Mouse (Mus musculus): ENCODE measurements around the gene Lrba. TPM values are rescaled to one million over a fixed set of nuclear protein-coding genes. Genes with fewer than 3 reads are reported as not detected.
A peak's percentile ranks its signal among the peaks of the same experiment; 100 is the strongest.

The Lrba gene
- polyA plus RNA-seq, 1 experiment from 2014 or later = 5.7 TPM

GRCm38 (mm10) chr3:86210267-86210939 lies 14.1 kb upstream of the Lrba start:
- no peak overlapping the region for H3K4me2 ChIP-seq
- WGBS = 94% methylated on average over 10 of the region's 10 CpGs
- no peaks in the 10 kb centered on the region for H3K36me3 ChIP-seq
- ATAC-seq (ENCODE audit: low FRiP score, low read depth) = no peak
- H3K9me3 ChIP-seq = no peaks in the 10 kb centered on the region
- H3K27ac ChIP-seq (replicated peaks) = no peak overlapping the region
- H3K4me3 ChIP-seq = no peak overlapping the region
- H3K4me1 ChIP-seq (replicated peaks) = no peaks in the 10 kb centered on the region
- H3K9ac ChIP-seq = no peak overlapping the region
- H3K27me3 ChIP-seq = no peaks in the 10 kb centered on the region

DNA sequence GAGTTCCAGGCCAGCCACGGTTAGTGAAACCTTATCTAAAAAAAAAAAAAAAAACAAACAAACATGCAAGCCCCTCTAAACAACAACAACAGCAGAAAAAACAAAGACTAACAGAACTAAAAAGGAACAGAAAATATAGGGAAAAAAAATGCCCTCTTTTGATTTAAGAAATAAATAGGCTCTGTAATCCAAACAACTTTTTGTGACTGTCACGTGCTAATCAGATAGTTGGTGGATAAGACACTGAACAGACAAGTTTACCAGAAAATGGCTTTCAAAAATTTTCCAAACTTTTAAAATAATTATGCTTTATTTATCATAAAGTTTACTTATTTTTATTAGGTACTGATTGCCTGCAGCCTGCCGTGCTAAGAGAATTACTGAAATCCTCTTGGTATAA lies 13.5 kb upstream of the Lrba start:
- Histone ChIP-seq H3K27ac (replicated peaks) (no peak overlapping the region), H3K9ac (no peak overlapping the region), H3K9me3 (no peaks in the 10 kb centered on the region), H3K36me3 (no peaks in the 10 kb centered on the region), H3K4me2 (no peak overlapping the region), H3K4me3 (no peak overlapping the region), H3K27me3 (no peaks in the 10 kb centered on the region), H3K4me1 (replicated peaks) (no peaks in the 10 kb centered on the region)
- no peak for ATAC-seq (ENCODE audit: low FRiP score, low read depth)
- WGBS = 89% methylated on average over 3 of the region's 3 CpGs

DNA sequence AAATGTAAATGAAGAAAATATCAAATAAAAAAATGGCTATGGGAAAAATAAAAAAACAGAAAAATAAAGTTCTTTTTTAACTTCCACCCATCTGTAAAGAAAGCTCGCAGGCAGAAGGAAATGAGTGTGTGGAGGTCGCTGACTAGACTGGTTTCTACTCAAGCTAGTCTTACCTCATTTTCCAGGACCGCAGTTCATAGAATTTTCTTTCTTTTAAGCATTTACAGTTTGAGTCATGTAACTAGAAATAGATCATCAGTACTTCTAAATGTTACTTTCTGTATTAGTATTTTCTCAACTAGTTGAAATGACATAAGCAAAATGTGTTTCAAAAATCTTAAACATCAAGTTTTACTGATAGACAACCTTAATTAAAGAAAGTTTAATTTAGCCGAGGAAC lies 10.2 kb upstream of the Lrba start:
- 89% methylated on average over 4 of the region's 4 CpGs for WGBS
- no peak overlapping the region for H3K4me2 ChIP-seq
- ATAC-seq (ENCODE audit: low FRiP score, low read depth) = no peak
- no peaks in the 10 kb centered on the region for H3K36me3 ChIP-seq
- H3K27ac ChIP-seq (replicated peaks) = no peak overlapping the region
- no peaks in the 10 kb centered on the region for H3K4me1 ChIP-seq (replicated peaks)
- H3K9ac ChIP-seq = no peak overlapping the region
- H3K27me3 ChIP-seq = no peaks in the 10 kb centered on the region
- no peaks in the 10 kb centered on the region for H3K9me3 ChIP-seq
- H3K4me3 ChIP-seq = no peak overlapping the region

DNA sequence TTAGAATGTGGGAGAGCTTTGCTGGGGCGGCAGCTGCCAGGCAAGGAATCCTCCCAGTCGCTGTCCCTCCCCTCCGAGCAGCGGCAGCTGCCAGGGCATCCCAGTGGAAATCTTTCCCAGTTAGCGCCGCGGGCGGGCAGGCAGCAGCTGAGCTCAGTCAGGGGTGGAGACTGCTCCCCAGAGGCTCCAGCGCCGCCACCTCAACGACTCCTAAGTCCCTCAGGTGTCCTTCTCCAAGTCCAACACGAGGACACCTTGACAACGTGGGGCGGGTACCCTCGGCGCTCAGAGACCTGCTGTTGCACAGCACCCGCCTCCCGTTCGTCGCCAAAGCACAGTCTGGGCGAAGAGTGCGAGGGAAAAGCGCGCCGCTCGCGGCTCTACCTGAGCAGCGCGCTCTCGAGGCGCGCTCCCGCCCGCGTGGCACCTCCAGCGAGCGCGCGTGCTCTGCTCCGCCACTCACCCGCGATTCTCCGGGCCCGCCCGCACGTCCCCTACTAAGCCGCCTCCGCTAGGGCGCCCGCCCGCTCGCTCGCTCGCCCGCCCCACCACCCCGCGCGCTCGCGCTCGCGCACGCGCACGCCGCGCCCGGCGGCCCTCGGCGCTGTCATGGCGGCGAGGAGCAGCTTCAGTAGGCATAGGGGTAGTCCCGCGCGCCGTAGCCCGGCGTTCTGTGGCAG lies 706 bp upstream of the Lrba start:
- no peaks in the 10 kb centered on the region for H3K36me3 ChIP-seq
- H3K9ac ChIP-seq = peak overlapping the region; percentile 97
- H3K27me3 ChIP-seq = no peaks in the 10 kb centered on the region
- WGBS = under 1% methylated on average over 77 of the region's 79 CpGs
- H3K4me2 ChIP-seq = peak overlapping the region; percentile 94
- H3K9me3 ChIP-seq = no peaks in the 10 kb centered on the region
- H3K4me3 ChIP-seq = peak overlapping the region; percentile 98
- ATAC-seq (ENCODE audit: low FRiP score, low read depth) = peak; percentile 97
- peaks cover 24% of the 10 kb centered on the region for H3K4me1 ChIP-seq (replicated peaks)
- H3K27ac ChIP-seq (replicated peaks) = peak overlapping the region; percentile 95

DNA sequence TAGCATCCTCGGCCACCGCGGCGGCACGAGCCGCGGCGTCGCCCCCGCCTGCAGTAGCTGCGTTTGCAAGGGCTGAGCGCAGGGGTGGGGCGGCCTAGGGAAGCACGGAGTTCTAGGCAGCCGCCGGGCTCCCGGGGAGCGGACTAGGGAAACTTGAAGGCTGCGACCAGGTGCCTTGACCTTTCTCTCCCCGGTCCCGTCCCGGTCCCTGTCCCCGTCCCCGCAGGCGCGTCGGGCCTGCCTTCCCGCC lies 241 bp upstream of the Lrba start:
- peak overlapping the region; percentile 94 for H3K4me2 ChIP-seq
- H3K36me3 ChIP-seq = no peaks in the 10 kb centered on the region
- peak overlapping the region; percentile 98 for H3K4me3 ChIP-seq
- H3K9ac ChIP-seq = peak overlapping the region; percentile 97
- peaks cover 24% of the 10 kb centered on the region for H3K4me1 ChIP-seq (replicated peaks)
- WGBS = 0% methylated on average over 25 of the region's 28 CpGs
- peak overlapping the region; percentile 95 for H3K27ac ChIP-seq (replicated peaks)
- H3K27me3 ChIP-seq = no peaks in the 10 kb centered on the region
- ATAC-seq (ENCODE audit: low FRiP score, low read depth) = no peak
- no peaks in the 10 kb centered on the region for H3K9me3 ChIP-seq

DNA sequence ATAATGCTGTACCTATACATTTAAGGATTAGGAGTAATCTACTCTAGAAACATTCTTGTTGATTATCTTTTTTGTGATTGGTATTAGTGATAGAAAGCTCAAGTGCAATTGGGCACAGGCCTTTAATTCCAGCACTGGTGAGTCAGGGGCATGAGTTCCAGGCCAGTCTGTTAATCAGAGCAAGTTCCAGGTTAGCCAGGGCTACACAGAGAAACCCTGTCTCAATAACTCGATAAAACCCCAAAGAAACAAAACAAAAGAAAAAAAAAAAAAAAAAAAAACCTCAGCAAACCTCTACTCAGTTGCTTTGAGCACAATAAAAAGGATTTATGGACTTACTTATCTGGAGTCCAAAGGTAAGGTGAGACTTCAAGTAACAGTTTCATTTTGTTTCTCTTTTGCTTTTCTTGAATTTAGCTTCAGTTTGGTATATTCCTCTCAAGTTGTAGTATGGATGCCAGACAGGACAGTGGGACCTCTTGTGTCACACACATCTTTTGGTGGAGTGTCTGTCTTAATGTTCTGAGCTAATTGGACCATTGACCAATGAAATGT lies 7.1 kb downstream of the Lrba start:
- Histone ChIP-seq H3K36me3 (no peaks in the 10 kb centered on the region), H3K4me3 (no peak overlapping the region), H3K9me3 (no peaks in the 10 kb centered on the region), H3K27ac (replicated peaks) (no peak overlapping the region), H3K9ac (no peak overlapping the region), H3K4me1 (replicated peaks) (peaks cover 13% of the 10 kb centered on the region; the same call in 1 of the 2 replicates), H3K27me3 (no peaks in the 10 kb centered on the region), H3K4me2 (no peak overlapping the region)
- no peak for ATAC-seq (ENCODE audit: low FRiP score, low read depth)
- whole genome bisulfite sequencing = 61% methylated on average over 1 of the region's 1 CpGs

DNA sequence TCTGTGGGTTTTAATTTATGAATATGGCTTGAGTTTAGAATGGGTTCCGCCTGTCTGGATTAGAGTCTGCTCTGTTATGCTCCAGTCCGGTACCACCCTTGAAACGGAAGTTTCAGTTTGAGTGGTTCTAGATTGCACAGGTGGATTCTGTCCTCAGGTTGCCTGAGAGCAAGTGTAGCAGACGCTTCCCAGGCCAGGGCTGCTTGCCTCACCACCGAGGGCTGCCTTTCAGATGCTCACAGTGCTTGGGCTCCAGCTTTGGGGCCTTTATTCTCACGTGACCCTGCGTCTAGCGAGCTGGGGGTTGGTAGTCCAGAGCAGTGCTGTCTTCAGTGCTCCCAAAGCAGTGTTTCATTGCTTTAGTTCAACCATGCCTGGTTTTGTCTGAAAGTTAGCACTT lies 22.7 kb downstream of the Lrba start:
- Histone ChIP-seq H3K4me2 (no peak overlapping the region), H3K9ac (no peak overlapping the region), H3K4me3 (no peak overlapping the region), H3K9me3 (no peaks in the 10 kb centered on the region), H3K4me1 (replicated peaks) (no peaks in the 10 kb centered on the region), H3K27me3 (no peaks in the 10 kb centered on the region), H3K36me3 (no peaks in the 10 kb centered on the region), H3K27ac (replicated peaks) (no peak overlapping the region)
- 68% methylated on average over 8 of the region's 8 CpGs for WGBS
- ATAC-seq (ENCODE audit: low FRiP score, low read depth) = no peak

DNA sequence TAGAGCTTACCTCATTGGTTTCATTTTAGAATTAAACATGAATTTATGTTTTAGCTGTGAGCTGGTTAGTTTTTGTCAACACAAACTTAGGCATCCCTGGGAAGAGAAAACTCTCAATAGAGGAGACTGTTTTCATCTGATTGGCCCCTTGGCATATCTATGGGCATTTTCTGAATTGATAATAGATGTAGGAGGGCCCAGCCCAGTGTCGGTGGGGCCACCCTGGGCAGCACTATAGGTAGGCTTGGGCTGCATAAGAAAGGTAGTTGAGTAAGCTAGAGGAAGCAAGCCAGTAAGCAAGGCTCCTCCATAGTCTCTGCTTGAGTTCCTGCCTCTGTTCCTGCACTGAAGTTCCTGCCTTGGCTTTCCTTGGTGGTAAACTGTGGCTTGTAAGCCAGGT lies 26.7 kb downstream of the Lrba start:
- no peaks in the 10 kb centered on the region for H3K4me1 ChIP-seq (replicated peaks)
- no peak for ATAC-seq (ENCODE audit: low FRiP score, low read depth)
- H3K27me3 ChIP-seq = no peaks in the 10 kb centered on the region
- H3K36me3 ChIP-seq = no peaks in the 10 kb centered on the region
- WGBS = 75% methylated on average over 1 of the region's 1 CpGs
- no peaks in the 10 kb centered on the region for H3K9me3 ChIP-seq
- no peak overlapping the region for H3K27ac ChIP-seq (replicated peaks)
- no peak overlapping the region for H3K9ac ChIP-seq
- H3K4me2 ChIP-seq = no peak overlapping the region
- H3K4me3 ChIP-seq = no peak overlapping the region

DNA sequence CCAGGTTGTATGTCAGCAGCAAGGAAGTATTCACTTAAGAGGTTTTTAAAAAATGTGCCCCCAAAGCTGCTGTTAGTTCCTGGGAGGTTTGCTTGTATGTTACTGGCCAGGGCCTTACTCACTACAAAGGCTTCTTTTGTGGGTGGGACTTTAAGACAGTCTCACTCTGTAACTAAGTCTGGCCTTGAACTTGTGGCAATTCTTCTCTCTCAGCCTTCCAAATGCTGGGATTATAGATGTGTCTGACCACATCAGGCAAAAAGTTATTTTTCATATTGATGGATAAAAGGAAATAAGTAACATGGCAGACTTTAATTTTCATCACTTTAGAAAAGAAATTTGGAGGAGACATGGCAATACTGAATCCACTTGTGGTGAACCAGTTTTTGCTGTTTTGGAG lies 28.1 kb downstream of the Lrba start:
- H3K4me2 ChIP-seq = no peak overlapping the region
- no peaks in the 10 kb centered on the region for H3K9me3 ChIP-seq
- no peaks in the 10 kb centered on the region for H3K4me1 ChIP-seq (replicated peaks)
- ATAC-seq (ENCODE audit: low FRiP score, low read depth) = no peak
- no peak overlapping the region for H3K27ac ChIP-seq (replicated peaks)
- H3K9ac ChIP-seq = no peak overlapping the region
- H3K4me3 ChIP-seq = no peak overlapping the region
- H3K36me3 ChIP-seq = no peaks in the 10 kb centered on the region
- H3K27me3 ChIP-seq = no peaks in the 10 kb centered on the region

- Histone ChIP-seq H3K4me2 (no peak overlapping the region), H3K4me3 (no peak overlapping the region), H3K9me3 (no peaks in the 10 kb centered on the region), H3K27ac (replicated peaks) (no peak overlapping the region), H3K9ac (no peak overlapping the region), H3K27me3 (no peaks in the 10 kb centered on the region), H3K4me1 (replicated peaks) (no peaks in the 10 kb centered on the region), H3K36me3 (no peaks in the 10 kb centered on the region)
- WGBS = 82% methylated on average over 3 of the region's 3 CpGs
- no peak for ATAC-seq (ENCODE audit: low FRiP score, low read depth)
These were observed 28.6 kb downstream of the Lrba start for GRCm38 (mm10) chr3:86253071-86253470.

GRCm38 (mm10) chr3:86253791-86254190 lies 29.3 kb downstream of the Lrba start:
- Histone ChIP-seq H3K4me3 (no peak overlapping the region), H3K9ac (no peak overlapping the region), H3K27ac (replicated peaks) (no peak overlapping the region), H3K4me1 (replicated peaks) (no peaks in the 10 kb centered on the region), H3K36me3 (no peaks in the 10 kb centered on the region), H3K4me2 (no peak overlapping the region), H3K9me3 (no peaks in the 10 kb centered on the region), H3K27me3 (no peaks in the 10 kb centered on the region)
- WGBS = 81% methylated on average over 1 of the region's 1 CpGs
- no peak for ATAC-seq (ENCODE audit: low FRiP score, low read depth)

DNA sequence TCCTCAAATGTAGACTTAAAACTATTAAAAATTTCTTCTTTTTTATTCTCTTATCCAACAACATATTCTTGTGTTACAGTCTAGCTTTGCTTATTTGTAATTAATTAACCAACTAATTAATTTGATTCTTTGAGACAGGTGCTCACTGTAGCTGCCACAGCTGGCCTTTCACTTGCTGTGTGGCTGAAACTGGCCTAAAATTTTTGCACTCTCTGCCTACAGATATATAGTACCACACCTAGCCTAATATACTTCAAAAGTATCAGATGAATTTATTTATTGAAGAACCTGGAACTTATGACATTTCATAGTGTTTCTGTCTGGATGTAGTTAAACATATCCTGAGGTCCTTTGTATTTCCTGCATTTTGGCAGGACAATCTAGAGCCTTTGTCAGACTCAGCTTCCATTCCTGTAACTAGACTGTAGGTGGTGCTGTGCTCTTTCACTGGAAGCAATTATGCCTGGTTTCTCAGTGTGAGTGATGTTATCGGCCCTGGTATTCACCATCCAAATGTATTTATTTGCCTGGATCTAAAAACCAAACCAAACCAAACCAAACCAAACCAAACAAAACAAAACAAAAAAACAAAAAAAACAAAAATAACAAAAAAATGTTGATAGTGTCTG lies 43.7 kb downstream of the Lrba start:
- no peaks in the 10 kb centered on the region for H3K27me3 ChIP-seq
- 4% methylated on average over 1 of the region's 1 CpGs for WGBS
- H3K4me3 ChIP-seq = no peak overlapping the region
- peak; percentile 76; the same call in 1 of the 2 replicates for ATAC-seq (ENCODE audit: low FRiP score, low read depth)
- no peak overlapping the region for H3K9ac ChIP-seq
- H3K4me1 ChIP-seq (replicated peaks) = no peaks in the 10 kb centered on the region
- no peaks in the 10 kb centered on the region for H3K36me3 ChIP-seq
- no peak overlapping the region for H3K27ac ChIP-seq (replicated peaks)
- no peaks in the 10 kb centered on the region for H3K9me3 ChIP-seq
- H3K4me2 ChIP-seq = no peak overlapping the region
